In genomic region chr1:195018089-195018999, GRCm38 (mm10) we compare ENCODE assay signal across 7 mouse cellular contexts.
A peak's percentile ranks its signal among the peaks of the same experiment; 100 is the strongest.
DNase-seq lines count a peak whose midpoint lies in the region.

No protein-coding gene starts in this region.

- peak; percentile 70 to 82 for DNase-seq in urinary bladder, adult 18-20 months (ENCODE audit: low spot score in 2 of 2)
- no peak for DNase-seq in urinary bladder, postnatal 4 days (ENCODE audit: low spot score in 2 of 2)
- DNase-seq in cerebellum, postnatal 10 days: peak; percentile 72 to 77
- DNase-seq in heart, postnatal 36 days: peak; percentile 80
- DNase-seq in layer of hippocampus, adult 9-11 months: peak; percentile 95
- peak; percentile 51 for DNase-seq in lung, postnatal 14 days
- peak; percentile 96 for DNase-seq in skeletal muscle tissue, adult 2 months (ENCODE audit: low read depth, low spot score)

- intact Hi-C loops in heart, postnatal 36 days (cut with DNase I): loop anchor here (1.0 kb wide), 1 partner anchor 42 kb away; no protein-coding TSS in a partner anchor

Comparison
In these comparisons a context has a peak if more than half of its experiments do, and no peak if none do; other contexts are left out.
1. DNase-seq: peak in urinary bladder, adult 18-20 months (2 of 2), cerebellum, postnatal 10 days (2 of 2), heart, postnatal 36 days (2 of 2), layer of hippocampus, adult 9-11 months (single experiment), lung, postnatal 14 days (single experiment) and skeletal muscle tissue, adult 2 months (single experiment); none in urinary bladder, postnatal 4 days (0 of 2).